20 mouse cellular contexts compared by ENCODE assay signal in the genomic region with DNA sequence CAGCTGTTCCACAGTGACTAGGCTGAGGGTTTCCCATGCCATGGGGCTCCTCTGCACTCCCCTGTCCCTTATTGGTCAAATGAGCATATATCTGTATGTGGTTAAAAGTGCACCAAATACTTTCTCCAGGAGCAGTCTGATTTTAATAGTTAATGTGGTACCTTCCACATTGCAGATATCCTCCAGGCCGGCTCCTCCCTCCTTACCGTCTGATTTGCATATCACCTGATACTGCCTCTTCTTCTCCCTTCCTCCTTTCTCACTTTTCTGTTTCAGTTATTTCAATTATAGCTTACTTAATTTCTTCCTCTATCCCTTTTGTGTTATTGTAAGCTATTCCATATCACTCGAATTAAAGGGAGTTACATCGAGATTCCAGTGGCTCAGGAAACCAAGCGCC. TPM values are rescaled to one million over a fixed set of nuclear protein-coding genes. Genes with fewer than 3 reads are reported as not detected.
"Had no signal": no experiment of that assay in that cellular context is flagged by ENCODE, and none has a peak within 500 bp of the region (broad histone marks: within the 10 kb centered on the region; RNA-seq: fewer than 3 reads in every experiment).

No protein-coding gene starts in this region.

- DNase-seq: lung, adult 18-20 months; lung, embryonic 14.5 days; lung, postnatal 10 days; lung, postnatal 4 days; right cerebral cortex, adult 18-20 months; right cerebral cortex, postnatal 25 days; right cerebral cortex, postnatal 4 days; spleen, adult 18-20 months; thymus, adult 2 months; thymus, postnatal 25 days; thymus, postnatal 4 days had no signal

- H3K4me3 ChIP-seq: megakaryocyte, embryonic 14.5 days; midbrain, embryonic 10.5 days; midbrain, embryonic 13.5 days; midbrain, embryonic 15.5 days; myocyte; neural tube, embryonic 13.5 days; neural tube, embryonic 15.5 days had no signal

- H3K9ac ChIP-seq: liver, embryonic 14.5 days; lung, embryonic 14.5 days; midbrain, embryonic 13.5 days; midbrain, embryonic 15.5 days; neural tube, embryonic 13.5 days; neural tube, embryonic 15.5 days had no signal

- ATAC-seq: midbrain, embryonic 13.5 days; midbrain, embryonic 15.5 days had no signal

- H3K36me3 ChIP-seq: midbrain, embryonic 10.5 days; midbrain, embryonic 13.5 days; midbrain, embryonic 15.5 days; neural tube, embryonic 13.5 days; neural tube, embryonic 15.5 days had no signal

- H3K4me1 ChIP-seq: midbrain, embryonic 15.5 days had no signal

- H3K27ac ChIP-seq: liver, embryonic 14.5 days; midbrain, embryonic 10.5 days; midbrain, embryonic 13.5 days; midbrain, embryonic 15.5 days; neural tube, embryonic 13.5 days; neural tube, embryonic 15.5 days had no signal

- H3K9me3 ChIP-seq: midbrain, embryonic 10.5 days; midbrain, embryonic 13.5 days; midbrain, embryonic 15.5 days; neural tube, embryonic 13.5 days; neural tube, embryonic 15.5 days had no signal

- H3K4me2 ChIP-seq: lung, embryonic 14.5 days; midbrain, embryonic 13.5 days; midbrain, embryonic 15.5 days; neural tube, embryonic 13.5 days; neural tube, embryonic 15.5 days had no signal

- H3K27me3 ChIP-seq: midbrain, embryonic 13.5 days; midbrain, embryonic 15.5 days; neural tube, embryonic 13.5 days; neural tube, embryonic 15.5 days had no signal

RNA-seq across cellular contexts. Expression of gene Hmga2, which starts 27.7 kb away (rescaled TPM):
- polyA plus RNA-seq: urinary bladder, adult 2 months had no signal
